Mouse (Mus musculus) WW6 (cell line): ENCODE results near the gene D930020B18Rik.

ENCODE experiments used
- DNase-seq: peaks from one replicate; pipeline ENCODE4 v3.0.0-alpha.2; 2013; ENCODE audit warnings: low read depth, low spot score

The D930020B18Rik gene

GRCm38 (mm10) chr10:121641272-121642053 is at the start of gene D930020B18Rik:
D930020B18Rik (plus strand) TSS chr10:121641588.
- DNase-seq, result peak; percentile 47

GRCm38 (mm10) chr10:121596580-121596979 is 44.8 kb upstream of the D930020B18Rik start:
- DNase-seq, result no peak

GRCm38 (mm10) chr10:121601272-121601671 is 40.1 kb upstream of the D930020B18Rik start:
- no peak for DNase-seq

- DNase-seq, result no peak
Observed at GRCm38 (mm10) chr10:121603556-121603955, 37.8 kb upstream of the D930020B18Rik start.

- DNase-seq, result no peak
Observed at GRCm38 (mm10) chr10:121604632-121605344, 36.6 kb upstream of the D930020B18Rik start.

GRCm38 (mm10) chr10:121608177-121608576 is 33.2 kb upstream of the D930020B18Rik start:
- no peak for DNase-seq

GRCm38 (mm10) chr10:121611587-121611986 is 29.8 kb upstream of the D930020B18Rik start:
- no peak for DNase-seq

GRCm38 (mm10) chr10:121612448-121612847 is 28.9 kb upstream of the D930020B18Rik start:
- DNase-seq, result no peak

- DNase-seq, result no peak
Observed at GRCm38 (mm10) chr10:121613570-121613969, 27.8 kb upstream of the D930020B18Rik start.

GRCm38 (mm10) chr10:121615146-121615870 is 26.1 kb upstream of the D930020B18Rik start:
- no peak for DNase-seq

GRCm38 (mm10) chr10:121615935-121616334 is 25.5 kb upstream of the D930020B18Rik start:
- no peak for DNase-seq

- no peak for DNase-seq
Observed at GRCm38 (mm10) chr10:121622431-121622830, 19.0 kb upstream of the D930020B18Rik start.

- no peak for DNase-seq
Observed at GRCm38 (mm10) chr10:121623670-121624069, 17.7 kb upstream of the D930020B18Rik start.

GRCm38 (mm10) chr10:121625006-121625405 is 16.4 kb upstream of the D930020B18Rik start:
- no peak for DNase-seq

GRCm38 (mm10) chr10:121625407-121626185 is 15.8 kb upstream of the D930020B18Rik start:
- no peak for DNase-seq

- DNase-seq, result peak; percentile 95
Observed at GRCm38 (mm10) chr10:121626186-121626882, 15.1 kb upstream of the D930020B18Rik start, which contains the start of gene Xpot. Xpot (minus strand) TSS chr10:121626332.

- DNase-seq, result no peak
Observed at GRCm38 (mm10) chr10:121627216-121627852, 14.1 kb upstream of the D930020B18Rik start.

- no peak for DNase-seq
Observed at GRCm38 (mm10) chr10:121628561-121629040, 12.8 kb upstream of the D930020B18Rik start.

- no peak for DNase-seq
Observed at GRCm38 (mm10) chr10:121634159-121634558, 7.2 kb upstream of the D930020B18Rik start.

- no peak for DNase-seq
Observed at GRCm38 (mm10) chr10:121636276-121636675, 5.1 kb upstream of the D930020B18Rik start.
